Mouse (Mus musculus): ENCODE measurements around the gene Zfp148. TPM values are rescaled to one million over a fixed set of nuclear protein-coding genes. Genes with fewer than 3 reads are reported as not detected.
A peak's percentile ranks its signal among the peaks of the same experiment; 100 is the strongest.

Gene Zfp148
- polyA plus RNA-seq, 1 experiment, result 26.9 TPM

DNA sequence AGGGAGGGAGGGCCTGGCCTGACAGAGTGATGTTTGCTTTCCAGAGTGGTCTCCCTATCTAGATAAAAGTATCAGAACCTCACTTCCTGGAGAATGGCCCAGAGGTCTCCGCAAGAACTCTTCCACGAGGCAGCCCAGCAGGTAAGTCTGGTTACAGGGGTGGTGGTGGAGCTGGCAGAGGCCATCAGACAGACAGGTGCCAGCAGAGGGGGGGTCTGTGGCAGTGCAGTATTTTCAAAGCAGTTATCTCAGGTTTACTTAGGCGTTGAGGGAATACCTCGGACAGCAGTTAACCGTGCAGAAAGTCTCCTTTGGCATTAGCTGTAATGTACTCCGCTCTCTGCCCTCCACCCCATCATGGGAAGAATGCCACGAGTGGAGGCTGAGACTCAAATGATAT, 137.6 kb downstream of the Zfp148 start:
- H3K4me1 ChIP-seq (ENCODE audit: control insufficient read depth, insufficient read depth, low read length), result peaks cover 21% of the 10 kb centered on the region; the same call in 1 of the 2 replicates
- no peak for DNase-seq
- TF ChIP-seq POLR2A (IDR thresholded peaks at IDR 0.05; ENCODE audit: borderline replicate concordance, insufficient read depth, low read length), result no peak
- TF ChIP-seq CTCF (IDR thresholded peaks at IDR 0.05; ENCODE audit: borderline replicate concordance, insufficient read depth, low read depth, low read length), result no peak
- 61% methylated on average over 7 of the region's 7 CpGs for WGBS
- no peaks in the 10 kb centered on the region for H3K27me3 ChIP-seq (ENCODE audit: control insufficient read depth, insufficient read depth, low read length)
- H3K4me3 ChIP-seq (replicated peaks; ENCODE audit: insufficient read depth, low read depth, low read length), result no peak overlapping the region
- no peak overlapping the region for H3K27ac ChIP-seq (ENCODE audit: insufficient read depth, low read length)

DNA sequence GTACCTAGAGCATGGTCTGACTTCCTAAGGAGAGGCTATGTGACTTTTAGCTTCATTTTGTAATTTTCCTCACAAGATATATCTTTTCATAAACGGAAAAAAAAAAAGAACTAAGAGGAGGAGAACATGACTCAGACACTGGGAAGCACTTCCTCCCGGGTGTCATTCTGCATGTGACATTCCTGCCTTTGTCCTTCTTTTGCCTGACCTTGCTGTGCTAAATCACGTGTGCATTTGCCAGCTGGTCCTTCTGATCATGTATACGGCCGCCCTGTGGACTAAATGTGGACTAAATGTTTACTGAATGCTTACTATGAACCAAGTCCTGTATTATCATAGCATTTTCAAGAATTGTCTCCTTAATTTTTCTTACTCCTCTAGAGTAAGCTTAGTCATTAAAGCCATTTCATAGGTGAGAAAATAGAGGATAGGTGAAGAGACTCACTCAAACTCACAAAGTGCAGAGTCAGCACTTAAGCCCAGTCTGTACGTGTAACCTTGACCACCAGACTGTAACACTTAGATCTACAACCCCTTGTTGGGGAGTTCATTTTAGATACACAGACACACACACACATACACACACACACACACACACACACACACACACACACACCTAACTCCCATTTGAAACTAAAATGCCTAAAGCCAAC, 139.4 kb downstream of the Zfp148 start:
- no peak overlapping the region for H3K4me3 ChIP-seq (replicated peaks; ENCODE audit: insufficient read depth, low read depth, low read length)
- peaks cover 21% of the 10 kb centered on the region; the same call in 1 of the 2 replicates for H3K4me1 ChIP-seq (ENCODE audit: control insufficient read depth, insufficient read depth, low read length)
- DNase-seq, result peak in 1 of 2 experiments; percentile 52
- TF ChIP-seq CTCF (IDR thresholded peaks at IDR 0.05; ENCODE audit: borderline replicate concordance, insufficient read depth, low read depth, low read length), result peak; percentile 4; the same call in 1 of the 2 replicates
- no peak for TF ChIP-seq POLR2A (IDR thresholded peaks at IDR 0.05; ENCODE audit: borderline replicate concordance, insufficient read depth, low read length)
- no peaks in the 10 kb centered on the region for H3K27me3 ChIP-seq (ENCODE audit: control insufficient read depth, insufficient read depth, low read length)
- 22% methylated on average over 6 of the region's 6 CpGs for WGBS
- no peak overlapping the region for H3K27ac ChIP-seq (ENCODE audit: insufficient read depth, low read length)

DNA sequence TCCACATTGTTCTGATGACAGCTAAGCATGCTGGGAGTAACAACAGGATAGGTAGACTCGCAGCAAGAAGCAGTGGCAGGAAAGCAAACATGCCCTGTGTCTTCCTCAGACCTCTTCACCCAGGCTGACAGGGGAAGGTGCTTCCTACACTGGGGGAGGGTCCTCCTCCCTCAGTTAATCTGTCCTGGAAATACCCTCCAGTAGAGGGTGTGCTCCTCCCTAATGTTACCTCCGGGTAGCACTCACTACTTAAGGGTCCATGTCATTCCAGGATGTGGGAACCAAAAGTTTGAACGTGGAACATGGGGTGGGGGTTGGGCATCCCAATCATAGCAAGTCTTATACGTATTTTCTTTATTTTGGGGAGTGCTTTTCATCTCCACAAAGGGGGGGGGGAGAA, 141.9 kb downstream of the Zfp148 start:
- peaks cover 16% of the 10 kb centered on the region; the same call in 1 of the 2 replicates for H3K4me1 ChIP-seq (ENCODE audit: control insufficient read depth, insufficient read depth, low read length)
- H3K4me3 ChIP-seq (replicated peaks; ENCODE audit: insufficient read depth, low read depth, low read length), result no peak overlapping the region
- no peak for TF ChIP-seq POLR2A (IDR thresholded peaks at IDR 0.05; ENCODE audit: borderline replicate concordance, insufficient read depth, low read length)
- TF ChIP-seq CTCF (IDR thresholded peaks at IDR 0.05; ENCODE audit: borderline replicate concordance, insufficient read depth, low read depth, low read length), result no peak
- H3K27ac ChIP-seq (ENCODE audit: insufficient read depth, low read length), result no peak overlapping the region
- no peaks in the 10 kb centered on the region for H3K27me3 ChIP-seq (ENCODE audit: control insufficient read depth, insufficient read depth, low read length)
- DNase-seq, result no peak
- 82% methylated on average over 4 of the region's 4 CpGs for WGBS

DNA sequence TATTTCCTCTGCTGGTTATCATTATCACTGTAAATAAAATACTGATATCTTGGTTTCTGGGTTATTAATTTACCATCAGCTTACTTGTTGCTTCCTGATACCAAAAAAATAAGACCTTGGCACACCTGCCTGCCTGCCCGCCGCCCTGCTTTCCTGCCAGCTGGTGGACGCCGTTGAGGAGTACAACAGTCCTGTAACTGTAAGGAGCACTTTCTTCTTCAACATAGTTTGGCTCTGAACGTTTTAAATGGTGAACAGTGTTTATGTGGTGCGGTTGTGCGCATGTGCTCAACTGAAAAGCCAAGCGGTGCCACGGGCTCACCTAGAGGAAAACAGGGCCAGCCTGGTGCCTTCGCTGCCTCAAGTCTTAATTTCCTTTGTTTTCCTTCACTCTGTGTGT, 142.9 kb downstream of the Zfp148 start:
- no peak for DNase-seq
- 67% methylated on average over 10 of the region's 10 CpGs for WGBS
- TF ChIP-seq CTCF (IDR thresholded peaks at IDR 0.05; ENCODE audit: borderline replicate concordance, insufficient read depth, low read depth, low read length), result no peak
- no peak for TF ChIP-seq POLR2A (IDR thresholded peaks at IDR 0.05; ENCODE audit: borderline replicate concordance, insufficient read depth, low read length)
- H3K4me1 ChIP-seq (ENCODE audit: control insufficient read depth, insufficient read depth, low read length), result peaks cover 9% of the 10 kb centered on the region; the same call in 1 of the 2 replicates
- no peak overlapping the region for H3K27ac ChIP-seq (ENCODE audit: insufficient read depth, low read length)
- H3K27me3 ChIP-seq (ENCODE audit: control insufficient read depth, insufficient read depth, low read length), result no peaks in the 10 kb centered on the region
- no peak overlapping the region for H3K4me3 ChIP-seq (replicated peaks; ENCODE audit: insufficient read depth, low read depth, low read length)

DNA sequence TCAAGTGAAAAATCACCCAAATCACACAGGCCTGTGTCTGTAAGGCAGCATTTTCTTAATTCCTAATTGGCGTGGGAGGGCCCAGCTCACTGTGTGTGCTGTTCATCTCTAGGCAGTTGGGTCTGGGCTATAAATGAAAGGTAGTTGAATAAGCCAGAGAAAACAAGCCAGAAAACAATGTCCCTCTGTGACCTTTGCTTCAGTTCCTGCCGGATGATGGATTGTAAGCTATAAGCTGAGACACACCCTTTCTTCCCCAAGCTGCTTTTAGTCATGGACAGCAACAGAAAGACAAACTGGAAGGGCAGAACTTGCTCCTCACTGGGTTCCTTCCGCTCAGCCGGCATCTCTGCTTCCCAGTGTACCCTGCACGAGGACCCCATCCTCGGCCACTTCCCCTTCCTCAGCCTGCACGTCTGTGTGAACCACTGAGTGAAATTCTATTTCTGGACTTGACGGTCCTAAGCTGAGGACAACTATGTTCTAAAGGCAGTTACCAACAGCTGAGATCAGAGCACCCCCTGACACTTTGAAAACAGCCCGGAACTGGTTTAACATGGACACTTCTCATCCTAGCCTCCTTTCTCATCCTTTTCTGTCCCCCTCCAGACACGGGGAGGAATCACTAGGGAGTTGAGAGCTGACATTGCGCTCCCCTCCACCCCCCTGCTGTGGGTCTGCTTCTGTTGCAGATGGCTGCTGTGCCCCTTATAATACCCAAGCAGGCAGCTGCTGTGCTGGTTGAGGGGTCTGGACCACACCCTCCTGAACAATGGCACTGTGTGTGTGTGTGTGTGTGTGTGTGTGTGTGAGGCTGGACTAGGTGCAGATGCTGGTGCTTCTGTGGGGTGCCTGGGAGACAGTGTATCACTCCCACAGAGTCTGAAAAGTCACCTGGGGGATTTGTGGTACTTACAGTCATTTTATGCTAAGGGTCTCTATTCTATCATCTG, 149.1 kb downstream of the Zfp148 start:
- no peak for DNase-seq
- Histone ChIP-seq H3K4me3 (replicated peaks; ENCODE audit: insufficient read depth, low read depth, low read length) (no peak overlapping the region), H3K4me1 (ENCODE audit: control insufficient read depth, insufficient read depth, low read length) (no peaks in the 10 kb centered on the region; the same call in 1 of the 2 replicates), H3K27me3 (ENCODE audit: control insufficient read depth, insufficient read depth, low read length) (no peaks in the 10 kb centered on the region), H3K27ac (ENCODE audit: insufficient read depth, low read length) (no peak overlapping the region)
- no peak for TF ChIP-seq POLR2A (IDR thresholded peaks at IDR 0.05; ENCODE audit: borderline replicate concordance, insufficient read depth, low read length)
- TF ChIP-seq CTCF (IDR thresholded peaks at IDR 0.05; ENCODE audit: borderline replicate concordance, insufficient read depth, low read depth, low read length), result no peak
- 64% methylated on average over 11 of the region's 11 CpGs for WGBS

DNA sequence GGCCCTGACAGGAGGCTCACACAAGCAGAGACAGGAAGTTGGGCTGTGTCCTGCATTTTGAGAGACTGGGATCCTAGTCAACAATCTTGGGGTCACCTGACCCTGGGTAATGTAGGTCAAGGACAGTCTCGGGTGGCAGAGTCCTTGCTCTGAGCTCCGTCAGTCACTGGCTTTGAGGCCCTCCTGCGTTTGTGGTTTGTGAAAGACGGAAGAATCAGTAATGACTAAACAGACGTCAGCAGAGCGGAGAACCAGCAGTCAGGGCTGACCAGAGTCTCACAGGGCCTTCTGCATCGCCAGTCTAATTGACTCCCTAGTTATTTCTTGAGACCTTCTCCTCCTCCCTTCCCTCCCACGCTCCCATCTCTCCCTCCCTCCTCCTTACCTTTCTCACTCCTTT, 150.5 kb downstream of the Zfp148 start:
- Histone ChIP-seq H3K4me1 (ENCODE audit: control insufficient read depth, insufficient read depth, low read length) (no peaks in the 10 kb centered on the region; the same call in 1 of the 2 replicates), H3K27ac (ENCODE audit: insufficient read depth, low read length) (no peak overlapping the region), H3K27me3 (ENCODE audit: control insufficient read depth, insufficient read depth, low read length) (no peaks in the 10 kb centered on the region), H3K4me3 (replicated peaks; ENCODE audit: insufficient read depth, low read depth, low read length) (no peak overlapping the region)
- no peak for TF ChIP-seq CTCF (IDR thresholded peaks at IDR 0.05; ENCODE audit: borderline replicate concordance, insufficient read depth, low read depth, low read length)
- no peak for TF ChIP-seq POLR2A (IDR thresholded peaks at IDR 0.05; ENCODE audit: borderline replicate concordance, insufficient read depth, low read length)
- WGBS, result 85% methylated on average over 8 of the region's 8 CpGs
- no peak for DNase-seq

DNA sequence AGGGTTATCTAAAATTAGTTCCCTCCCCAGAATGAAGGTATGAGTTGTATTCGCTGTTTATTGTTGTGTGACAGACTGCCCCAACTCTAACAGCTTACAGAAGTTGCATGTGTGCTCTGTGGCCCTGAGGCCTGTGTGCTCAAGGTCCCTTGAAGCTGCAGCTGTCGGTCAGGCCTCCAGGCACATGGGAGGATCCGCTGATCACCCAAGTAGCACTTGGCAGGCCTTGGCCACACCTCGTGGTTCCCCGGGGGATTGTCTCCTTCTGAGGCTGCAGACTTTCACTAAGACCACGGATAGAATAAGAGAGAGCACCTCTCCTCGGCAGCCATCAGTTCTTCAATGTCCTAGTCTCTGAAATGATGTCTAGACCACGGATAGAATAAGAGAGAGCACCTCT, 155.8 kb downstream of the Zfp148 start:
- Histone ChIP-seq H3K27me3 (ENCODE audit: control insufficient read depth, insufficient read depth, low read length) (no peaks in the 10 kb centered on the region), H3K27ac (ENCODE audit: insufficient read depth, low read length) (no peak overlapping the region), H3K4me1 (ENCODE audit: control insufficient read depth, insufficient read depth, low read length) (no peaks in the 10 kb centered on the region; the same call in 1 of the 2 replicates), H3K4me3 (replicated peaks; ENCODE audit: insufficient read depth, low read depth, low read length) (no peak overlapping the region)
- TF ChIP-seq CTCF (IDR thresholded peaks at IDR 0.05; ENCODE audit: borderline replicate concordance, insufficient read depth, low read depth, low read length), result no peak
- no peak for TF ChIP-seq POLR2A (IDR thresholded peaks at IDR 0.05; ENCODE audit: borderline replicate concordance, insufficient read depth, low read length)
- DNase-seq, result no peak
- WGBS, result 74% methylated on average over 8 of the region's 8 CpGs
